Mouse (Mus musculus) heart, embryonic 14.5 days (tissue): Measurements from ENCODE around the gene Rhot1. TPM values are rescaled to one million over a fixed set of nuclear protein-coding genes. Genes with fewer than 3 reads are reported as not detected.

Experiments used
- ATAC-seq: fragments of 200-750 bp; cut with Nextera tagmentation; 2 replicates; pipeline ENCODE4 v1.8.0; 2017; ENCODE audit warnings: low read depth, moderate TSS enrichment; ENCODE audit not compliant: insufficient number of reproducible peaks, insufficient read depth, low FRiP score
- H3K27ac ChIP-seq, 2 experiments: fragments of 200-500 bp in 1 of 2; fragments of 300-500 bp in 1 of 2; sonication (generic) in 1 of 2; replicated peaks in 1 of 2; 2 replicates each; pipeline ENCODE4 v1.5.1; 2012 to 2014; ENCODE audit warnings: low read depth in 2 of 2, low read length in 2 of 2, control low read depth in 1 of 2, mild to moderate bottlenecking in 1 of 2, mixed read lengths in 1 of 2; ENCODE audit not compliant: control insufficient read depth in 1 of 2, insufficient read depth in 1 of 2
- H3K27me3 ChIP-seq: fragments of 300-500 bp; sonication (generic); 2 replicates; pipeline ENCODE4 v1.6.1; 2014; ENCODE audit warnings: mild to moderate bottlenecking, low read length, control low read depth; ENCODE audit not compliant: control insufficient read depth, insufficient read depth
- H3K36me3 ChIP-seq: fragments of 300-500 bp; sonication (generic); 2 replicates; pipeline ENCODE4 v1.6.1; 2014; ENCODE audit warnings: mild to moderate bottlenecking, control low read depth, low read length, mixed read lengths; ENCODE audit not compliant: control insufficient read depth, insufficient read depth
- H3K4me1 ChIP-seq, 2 experiments: fragments of 200-500 bp in 1 of 2; fragments of 300-500 bp in 1 of 2; sonication (generic) in 1 of 2; 2 replicates each; pipeline ENCODE4 v1.6.1; 2012 to 2014; ENCODE audit warnings: low read length in 2 of 2, control low read depth in 1 of 2, mixed read lengths in 1 of 2; ENCODE audit not compliant: control insufficient read depth in 2 of 2, insufficient read depth in 2 of 2
- H3K4me2 ChIP-seq: fragments of 300-500 bp; sonication (generic); 2 replicates; pipeline ENCODE4 v1.6.1; 2014; ENCODE audit warnings: mild to moderate bottlenecking, low read length
- H3K4me3 ChIP-seq, 2 experiments: fragments of 200-500 bp in 1 of 2; fragments of 300-500 bp in 1 of 2; sonication (generic) in 1 of 2; 2 replicates each; pipeline ENCODE4 v1.5.1; 2012 to 2014; ENCODE audit warnings: low read length in 2 of 2, mild to moderate bottlenecking in 2 of 2, control low read depth in 1 of 2, low read depth in 1 of 2, moderate library complexity in 1 of 2; ENCODE audit not compliant: control insufficient read depth in 1 of 2, insufficient read depth in 1 of 2
- H3K9ac ChIP-seq: fragments of 300-500 bp; sonication (generic); 2 replicates; pipeline ENCODE4 v1.6.1; 2014; ENCODE audit warnings: mild to moderate bottlenecking, low read length
- H3K9me3 ChIP-seq: fragments of 300-500 bp; sonication (generic); 2 replicates; pipeline ENCODE4 v1.6.1; 2016; ENCODE audit warnings: low read length, control low read depth; ENCODE audit not compliant: control insufficient read depth
- WGBS: fragments of 180-500 bp; shearing (Covaris S2); extraction: QIAGEN DNeasy Blood & Tissue Kit; methylation state at CpG from one replicate; pipeline ENCODE4 v1.1.7; 2014; 5-methylcytosine and 5-hydroxymethylcytosine counted together
- polyA plus RNA-seq: library from polyadenylated mRNA; unstranded; fragments of >200 nt; fragmentation: Nextera tagmentation; extraction: Ambion mirVana; gene quantifications from 2 replicates; pipeline ENCODE4 v1.2.1, GENCODE M21; 2014

The Rhot1 gene
- polyA plus RNA-seq, 1 experiment from 2014 or later = 75.2 TPM

- no peak for ATAC-seq
- no peak overlapping the region for H3K27ac ChIP-seq
- peaks cover 79% of the 10 kb centered on the region for H3K36me3 ChIP-seq
- H3K27me3 ChIP-seq = no peaks in the 10 kb centered on the region
- H3K4me1 ChIP-seq = 0 out of 4 replicates have a peak, but pooled peaks cover 0 to 4% of the 10 kb centered on the region in 2 experiments
- no peak overlapping the region for H3K4me3 ChIP-seq
- H3K9me3 ChIP-seq = no peaks in the 10 kb centered on the region
- WGBS = 53% methylated on average over 8 of the region's 8 CpGs
- no peak overlapping the region for H3K4me2 ChIP-seq
- no peak overlapping the region for H3K9ac ChIP-seq
These were observed 55.3 kb downstream of the Rhot1 start for GRCm38 (mm10) chr11:80264137-80264536.

GRCm38 (mm10) chr11:80271096-80271495, 62.3 kb downstream of the Rhot1 start:
- Histone ChIP-seq H3K36me3 (peaks cover 29% of the 10 kb centered on the region), H3K27ac (no peak overlapping the region), H3K9me3 (peaks cover 4% of the 10 kb centered on the region; the same call in 1 of the 2 replicates), H3K27me3 (no peaks in the 10 kb centered on the region), H3K4me2 (no peak overlapping the region), H3K4me1 (no peaks in the 10 kb centered on the region), H3K4me3 (no peak overlapping the region), H3K9ac (no peak overlapping the region)
- ATAC-seq = no peak
- 73% methylated on average over 5 of the region's 5 CpGs for WGBS

GRCm38 (mm10) chr11:80275011-80275410, 66.2 kb downstream of the Rhot1 start:
- no peak overlapping the region for H3K27ac ChIP-seq
- WGBS = 61% methylated on average over 3 of the region's 3 CpGs
- peaks cover 4% of the 10 kb centered on the region; the same call in 1 of the 2 replicates for H3K9me3 ChIP-seq
- no peaks in the 10 kb centered on the region for H3K4me1 ChIP-seq
- H3K4me3 ChIP-seq = no peak overlapping the region
- H3K9ac ChIP-seq = no peak overlapping the region
- ATAC-seq = no peak
- H3K27me3 ChIP-seq = no peaks in the 10 kb centered on the region
- H3K4me2 ChIP-seq = no peak overlapping the region
- H3K36me3 ChIP-seq = no peaks in the 10 kb centered on the region

- Histone ChIP-seq H3K4me1 (no peaks in the 10 kb centered on the region), H3K4me3 (no peak overlapping the region), H3K4me2 (no peak overlapping the region), H3K9me3 (peaks cover 4% of the 10 kb centered on the region; the same call in 1 of the 2 replicates), H3K36me3 (no peaks in the 10 kb centered on the region), H3K9ac (no peak overlapping the region), H3K27ac (no peak overlapping the region), H3K27me3 (no peaks in the 10 kb centered on the region)
- WGBS = 54% methylated on average over 2 of the region's 2 CpGs
- ATAC-seq = no peak
These were observed 69.2 kb downstream of the Rhot1 start for GRCm38 (mm10) chr11:80278054-80278453.

GRCm38 (mm10) chr11:80283786-80284185, 75.0 kb downstream of the Rhot1 start:
- Histone ChIP-seq H3K4me3 (no peak overlapping the region), H3K27ac (no peak overlapping the region), H3K9me3 (no peaks in the 10 kb centered on the region; the same call in 1 of the 2 replicates), H3K27me3 (no peaks in the 10 kb centered on the region), H3K4me1 (peaks cover 6 to 8% of the 10 kb centered on the region in 2 experiments; a peak in 3 of 4 replicates), H3K36me3 (no peaks in the 10 kb centered on the region), H3K9ac (no peak overlapping the region), H3K4me2 (no peak overlapping the region)
- ATAC-seq = no peak
- WGBS = 72% methylated on average over 3 of the region's 3 CpGs

- no peak overlapping the region for H3K4me3 ChIP-seq
- peaks cover 8 to 12% of the 10 kb centered on the region in 2 experiments for H3K4me1 ChIP-seq
- H3K27me3 ChIP-seq = no peaks in the 10 kb centered on the region
- 21% methylated on average over 6 of the region's 6 CpGs for WGBS
- no peaks in the 10 kb centered on the region; the same call in 1 of the 2 replicates for H3K9me3 ChIP-seq
- no peak overlapping the region; a peak in 1 of 4 replicates for H3K27ac ChIP-seq
- no peak overlapping the region for H3K9ac ChIP-seq
- H3K4me2 ChIP-seq = peak overlapping the region; percentile 27
- no peak for ATAC-seq
- H3K36me3 ChIP-seq = no peaks in the 10 kb centered on the region
These were observed 75.8 kb downstream of the Rhot1 start for GRCm38 (mm10) chr11:80284641-80285040.

GRCm38 (mm10) chr11:80287150-80287549, 78.3 kb downstream of the Rhot1 start:
- 17% methylated on average over 5 of the region's 5 CpGs for WGBS
- Histone ChIP-seq H3K27ac (no peak overlapping the region), H3K4me1 (peaks cover 10 to 17% of the 10 kb centered on the region in 2 experiments), H3K27me3 (no peaks in the 10 kb centered on the region; the same call in 1 of the 2 replicates), H3K9ac (no peak overlapping the region), H3K4me3 (no peak overlapping the region), H3K9me3 (peaks cover 6% of the 10 kb centered on the region), H3K4me2 (no peak overlapping the region), H3K36me3 (no peaks in the 10 kb centered on the region)
- ATAC-seq = no peak
